Mouse (Mus musculus) ES-E14 (cell line): ENCODE data around the gene Rptor. TPM values are rescaled to one million over a fixed set of nuclear protein-coding genes. Genes with fewer than 3 reads are reported as not detected.

Source experiments
- DNase-seq: peaks from one replicate; pipeline ENCODE4 v3.0.0-alpha.2; 2013; ENCODE audit warnings: low read depth, low spot score
- H3K27ac ChIP-seq: 2 replicates; pipeline ENCODE4 v1.5.1; 2012; ENCODE audit warnings: low read depth, mild to moderate bottlenecking, low read length, moderate library complexity, mixed read lengths; ENCODE audit not compliant: poor library complexity, insufficient read depth, severe bottlenecking
- H3K36me3 ChIP-seq: 2 replicates; pipeline ENCODE4 v1.6.1; 2012; ENCODE audit warnings: mild to moderate bottlenecking, low read length, moderate library complexity, mixed read lengths; ENCODE audit not compliant: control insufficient read depth, poor library complexity, insufficient read depth, severe bottlenecking
- H3K4me1 ChIP-seq, 2 experiments: fragments of 150-350 bp in 1 of 2; sonication (generic) in 1 of 2; 2 replicates each; pipeline ENCODE4 v1.6.1; 2012; ENCODE audit warnings: low read length in 2 of 2, mild to moderate bottlenecking in 1 of 2, mixed read lengths in 1 of 2; ENCODE audit not compliant: control insufficient read depth in 2 of 2, insufficient read depth in 2 of 2, poor library complexity in 1 of 2
- H3K4me3 ChIP-seq, 2 experiments: fragments of 150-350 bp in 1 of 2; sonication (generic) in 1 of 2; 2 replicates each; pipeline ENCODE4 v1.5.1; 2012; ENCODE audit warnings: low read length in 2 of 2, low read depth in 1 of 2, mild to moderate bottlenecking in 1 of 2, mixed read lengths in 1 of 2; ENCODE audit not compliant: insufficient read depth in 1 of 2, poor library complexity in 1 of 2, severe bottlenecking in 1 of 2
- H3K9ac ChIP-seq: 2 replicates; pipeline ENCODE4 v1.6.1; 2012; ENCODE audit warnings: low read depth, mild to moderate bottlenecking, low read length, mixed read lengths; ENCODE audit not compliant: poor library complexity, insufficient read depth, severe bottlenecking
- H3K9me3 ChIP-seq: fragments of 150-350 bp; sonication (generic); 2 replicates; pipeline ENCODE4 v1.6.1; 2012; ENCODE audit warnings: low read depth, mild to moderate bottlenecking, low read length; ENCODE audit not compliant: control insufficient read depth, insufficient read depth
- CHD2 ChIP-seq: IDR thresholded peaks from 2 replicates; pipeline ENCODE4 v1.6.1; 2014; ENCODE audit warnings: mild to moderate bottlenecking, low read depth, low read length, inconsistent platforms
- HCFC1 ChIP-seq: IDR thresholded peaks from 2 replicates; pipeline ENCODE4 v1.6.1; 2012; ENCODE audit warnings: low read length, inconsistent platforms, borderline replicate concordance; ENCODE audit not compliant: insufficient read depth
- MAFK ChIP-seq: IDR thresholded peaks from 2 replicates; pipeline ENCODE4 v1.6.1; 2014; ENCODE audit warnings: mild to moderate bottlenecking, low read depth, low read length, inconsistent platforms; ENCODE audit not compliant: insufficient read depth
- ZC3H11A ChIP-seq: IDR thresholded peaks from 2 replicates; pipeline ENCODE4 v1.6.1; 2012; ENCODE audit warnings: low read depth, mild to moderate bottlenecking, inconsistent platforms, low read length, borderline replicate concordance
- ZNF384 ChIP-seq: IDR thresholded peaks from 2 replicates; pipeline ENCODE4 v1.6.1; 2012; ENCODE audit warnings: low read depth, low read length, inconsistent platforms
- in situ Hi-C, 2 experiments: fragments of 600-800 bp; cut with MboI; formaldehyde crosslinking; loops; one replicate each; pipeline ENCODE4 v1.15.1; 2025; ENCODE audit warnings: low sequenced_read_pairs in 2 of 2, inconsistent platforms in 1 of 2; ENCODE audit not compliant: unreplicated experiment in 2 of 2
- total RNA-seq: library from RNA; depleted of rRNA; stranded (reverse); fragments of 300-350 nt; gene quantifications from 2 replicates; pipeline ENCODE4 v1.2.3, GENCODE M21; 2012

Rptor gene
- total RNA-seq, 1 experiment = 59.7 TPM

DNA sequence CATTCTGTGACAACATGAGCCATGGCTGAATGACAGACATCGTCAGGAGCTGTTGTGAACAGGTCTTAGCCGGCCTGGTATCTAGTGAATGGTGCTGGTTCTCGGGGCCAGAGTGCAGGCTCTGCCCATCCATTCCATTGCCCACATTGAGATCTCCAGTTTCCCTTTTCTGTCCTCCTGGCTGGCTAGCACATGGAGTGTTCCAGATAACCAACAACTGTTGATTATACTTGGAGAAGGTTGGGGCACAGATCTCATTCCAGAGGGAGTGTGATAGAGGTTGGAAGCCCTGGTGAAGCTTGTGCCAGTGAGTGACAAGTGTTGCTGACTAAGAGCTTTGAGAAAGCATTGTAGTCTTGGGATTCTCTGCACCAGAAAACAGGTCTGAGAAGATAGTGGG, 107.6 kb downstream of the Rptor start:
- TF ChIP-seq CHD2 = no peak
- no peak for TF ChIP-seq ZC3H11A
- TF ChIP-seq HCFC1 = no peak
- no peak for TF ChIP-seq MAFK
- TF ChIP-seq ZNF384 = no peak
- H3K9me3 ChIP-seq = no peaks in the 10 kb centered on the region
- no peak overlapping the region for H3K27ac ChIP-seq
- no peak overlapping the region for H3K9ac ChIP-seq
- no peak for DNase-seq
- H3K4me3 ChIP-seq = no peak overlapping the region
- H3K36me3 ChIP-seq = no peaks in the 10 kb centered on the region
- in situ Hi-C loops = no loop called here
- peaks cover 0 to 3% of the 10 kb centered on the region in 2 experiments; a peak in 1 of 4 replicates for H3K4me1 ChIP-seq

DNA sequence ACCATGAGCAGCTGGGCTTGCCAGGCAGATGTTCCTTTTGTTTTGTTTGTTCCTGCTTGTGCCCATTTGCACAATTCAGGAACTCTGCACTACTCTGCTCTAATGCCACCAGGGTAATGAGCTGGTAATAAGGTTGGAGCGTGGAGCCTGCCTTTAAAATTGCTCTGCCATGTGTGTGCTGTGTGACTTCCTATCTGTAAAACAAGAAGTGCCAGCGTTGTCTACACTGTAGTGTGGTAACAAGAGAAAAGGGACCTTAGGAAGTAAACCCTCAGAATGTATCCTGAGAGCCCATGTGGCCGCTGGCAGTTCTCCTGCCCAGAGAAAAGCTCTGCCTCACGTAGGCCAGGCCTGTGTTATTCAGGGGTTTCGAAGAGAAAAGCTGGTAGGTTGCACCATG, 108.1 kb downstream of the Rptor start:
- H3K4me3 ChIP-seq = no peak overlapping the region
- TF ChIP-seq ZNF384 = no peak
- H3K9me3 ChIP-seq = no peaks in the 10 kb centered on the region
- no peak for DNase-seq
- H3K4me1 ChIP-seq = peaks cover 2 to 3% of the 10 kb centered on the region in 2 experiments; a peak in 1 of 4 replicates
- no peak overlapping the region for H3K27ac ChIP-seq
- H3K9ac ChIP-seq = no peak overlapping the region
- in situ Hi-C loops = no loop called here
- H3K36me3 ChIP-seq = no peaks in the 10 kb centered on the region

DNA sequence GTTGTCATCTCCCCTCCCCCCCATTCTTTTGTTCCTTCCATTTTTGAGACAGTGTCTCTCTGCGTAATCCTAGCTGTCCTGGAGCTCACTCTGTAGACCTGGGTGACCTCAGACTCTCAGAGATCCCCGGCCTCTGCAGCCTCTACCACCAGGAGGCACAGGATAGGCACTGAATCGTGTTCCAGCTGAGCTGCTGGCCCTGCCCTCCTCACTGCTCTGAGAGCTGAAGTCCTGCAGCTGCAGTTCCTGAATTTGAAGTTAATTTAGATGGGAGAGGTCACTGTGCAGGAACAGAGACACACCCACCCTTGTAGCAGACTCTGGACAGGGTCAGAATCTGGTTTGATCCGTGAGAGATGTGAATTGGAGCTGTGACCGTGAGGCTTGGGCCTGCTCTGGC, 112.7 kb downstream of the Rptor start:
- DNase-seq = no peak
- in situ Hi-C loops = no loop called here
- Histone ChIP-seq H3K27ac (no peak overlapping the region), H3K9ac (no peak overlapping the region), H3K9me3 (no peaks in the 10 kb centered on the region), H3K4me1 (peaks cover 3% of the 10 kb centered on the region in 2 experiments; a peak in 2 of 4 replicates), H3K36me3 (peaks cover 1% of the 10 kb centered on the region; the same call in 1 of the 2 replicates), H3K4me3 (no peak overlapping the region)
- TF ChIP-seq ZNF384 (no peak), HCFC1 (no peak), MAFK (no peak), CHD2 (no peak)

DNA sequence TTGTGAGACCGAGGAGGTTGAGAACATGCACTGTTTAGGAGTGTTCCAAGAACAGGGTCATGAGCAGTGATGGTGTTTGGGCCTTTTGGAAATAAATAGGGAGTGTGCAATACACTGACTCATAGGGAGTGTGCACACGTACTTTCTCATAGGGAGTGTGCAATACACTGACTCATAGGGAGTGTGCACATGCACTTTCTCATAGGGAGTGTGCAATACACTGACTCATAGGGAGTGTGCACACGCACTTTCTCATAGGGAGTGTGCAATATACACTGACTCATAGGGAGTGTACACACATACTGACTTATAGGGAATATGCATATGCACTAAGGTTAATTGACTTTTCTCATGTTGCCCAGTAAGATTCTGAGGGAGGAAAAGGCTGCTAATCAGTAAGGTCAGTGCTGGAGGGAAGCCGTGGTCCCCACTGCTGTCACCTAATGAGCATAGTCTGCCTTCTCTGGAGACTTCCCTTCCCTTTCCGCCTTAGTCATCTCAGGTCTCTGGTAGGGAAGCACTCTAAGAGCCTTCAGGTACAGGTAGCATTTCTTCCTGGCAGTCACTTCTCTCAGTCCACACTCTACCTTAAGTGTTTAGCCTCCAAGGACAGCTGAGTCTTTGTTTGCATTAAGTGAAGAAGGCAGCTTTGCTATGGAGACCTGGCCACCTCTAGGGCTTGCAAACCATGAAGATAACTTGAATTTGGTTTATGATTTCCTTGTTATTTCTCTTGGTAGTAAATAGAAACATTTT, 113.3 kb downstream of the Rptor start:
- peaks cover 1% of the 10 kb centered on the region; the same call in 1 of the 2 replicates for H3K36me3 ChIP-seq
- no peak for TF ChIP-seq HCFC1
- TF ChIP-seq MAFK = no peak
- TF ChIP-seq ZNF384 = no peak
- TF ChIP-seq CHD2 = no peak
- no peak for TF ChIP-seq ZC3H11A
- no peak overlapping the region for H3K27ac ChIP-seq
- peaks cover 3 to 4% of the 10 kb centered on the region in 2 experiments; a peak in 2 of 4 replicates for H3K4me1 ChIP-seq
- no peak overlapping the region for H3K9ac ChIP-seq
- no peak overlapping the region for H3K4me3 ChIP-seq
- in situ Hi-C loops = no loop called here
- no peak for DNase-seq
- H3K9me3 ChIP-seq = no peaks in the 10 kb centered on the region

DNA sequence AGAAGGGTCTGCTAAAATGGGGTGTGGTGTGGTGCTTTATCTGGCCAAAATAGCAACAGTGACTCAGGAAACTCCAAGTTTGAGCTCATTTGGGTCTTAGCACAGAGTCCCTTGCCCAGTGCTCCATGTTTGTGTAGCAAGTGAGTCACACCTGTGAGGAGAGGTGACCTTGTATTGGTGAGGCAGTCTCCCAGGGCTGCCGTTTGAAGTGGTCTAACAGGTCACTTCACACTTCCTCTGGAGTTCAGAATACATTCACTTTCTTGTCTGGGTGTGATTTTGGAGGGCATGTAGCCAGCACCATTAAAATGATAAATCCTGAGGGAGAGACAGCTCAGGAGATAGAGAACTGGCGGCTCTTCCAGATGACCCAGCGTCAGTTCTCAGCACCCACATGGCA, 115.4 kb downstream of the Rptor start:
- TF ChIP-seq ZC3H11A = no peak
- no peak for TF ChIP-seq MAFK
- no peak for TF ChIP-seq HCFC1
- TF ChIP-seq ZNF384 = no peak
- no peak for TF ChIP-seq CHD2
- no peak overlapping the region for H3K27ac ChIP-seq
- H3K9ac ChIP-seq = no peak overlapping the region
- DNase-seq = no peak
- H3K4me3 ChIP-seq = no peak overlapping the region
- H3K36me3 ChIP-seq = peaks cover 1% of the 10 kb centered on the region; the same call in 1 of the 2 replicates
- in situ Hi-C loops = no loop called here
- H3K9me3 ChIP-seq = no peaks in the 10 kb centered on the region
- H3K4me1 ChIP-seq = peaks cover 3 to 4% of the 10 kb centered on the region in 2 experiments; a peak in 2 of 4 replicates
